Mouse (Mus musculus) forebrain, embryonic 13.5 days (tissue): Measurements from ENCODE around the gene Olfr318. TPM values are rescaled to one million over a fixed set of nuclear protein-coding genes. Genes with fewer than 3 reads are reported as not detected.

ENCODE experiments used
- ATAC-seq: fragments of 200-750 bp; cut with Nextera tagmentation; 2 replicates; pipeline ENCODE4 v1.8.0; 2017
- H3K27ac ChIP-seq: fragments of 300-500 bp; sonication (generic); 2 replicates; pipeline ENCODE4 v1.5.1; 2015; ENCODE audit warnings: inconsistent platforms, mild to moderate bottlenecking, moderate library complexity
- H3K27me3 ChIP-seq: fragments of 300-500 bp; sonication (generic); 2 replicates; pipeline ENCODE4 v1.6.1; 2015; ENCODE audit warnings: mild to moderate bottlenecking, inconsistent platforms
- H3K36me3 ChIP-seq: fragments of 300-500 bp; sonication (generic); 2 replicates; pipeline ENCODE4 v1.6.1; 2015; ENCODE audit warnings: mild to moderate bottlenecking, inconsistent platforms; ENCODE audit not compliant: poor library complexity, severe bottlenecking
- H3K4me1 ChIP-seq: fragments of 300-500 bp; sonication (generic); 2 replicates; pipeline ENCODE4 v1.6.1; 2015; ENCODE audit warnings: inconsistent platforms
- H3K4me2 ChIP-seq: fragments of 300-500 bp; sonication (generic); 2 replicates; pipeline ENCODE4 v1.6.1; 2015; ENCODE audit warnings: inconsistent platforms, mild to moderate bottlenecking, moderate library complexity
- H3K4me3 ChIP-seq: fragments of 300-500 bp; sonication (generic); 2 replicates; pipeline ENCODE4 v1.5.1; 2015; ENCODE audit warnings: mild to moderate bottlenecking, inconsistent platforms
- H3K9ac ChIP-seq: fragments of 300-500 bp; sonication (generic); 2 replicates; pipeline ENCODE4 v1.6.1; 2015; ENCODE audit warnings: mild to moderate bottlenecking, inconsistent platforms
- H3K9me3 ChIP-seq: fragments of 300-500 bp; sonication (generic); replicated peaks from 2 replicates; pipeline ENCODE4 v1.6.1; 2016; ENCODE audit warnings: inconsistent platforms
- WGBS: fragments of 180-500 bp; shearing (Covaris S2); methylation state at CpG from one replicate; pipeline ENCODE4 v1.1.7; 2015; 5-methylcytosine and 5-hydroxymethylcytosine counted together
- polyA plus RNA-seq: library from polyadenylated mRNA; unstranded; fragments of >200 nt; fragmentation: Nextera tagmentation; extraction: Ambion mirVana; gene quantifications from 2 replicates; pipeline ENCODE4 v1.2.1, GENCODE M21; 2015

The Olfr318 gene
- polyA plus RNA-seq, 1 experiment from 2014 or later, result not detected

DNA sequence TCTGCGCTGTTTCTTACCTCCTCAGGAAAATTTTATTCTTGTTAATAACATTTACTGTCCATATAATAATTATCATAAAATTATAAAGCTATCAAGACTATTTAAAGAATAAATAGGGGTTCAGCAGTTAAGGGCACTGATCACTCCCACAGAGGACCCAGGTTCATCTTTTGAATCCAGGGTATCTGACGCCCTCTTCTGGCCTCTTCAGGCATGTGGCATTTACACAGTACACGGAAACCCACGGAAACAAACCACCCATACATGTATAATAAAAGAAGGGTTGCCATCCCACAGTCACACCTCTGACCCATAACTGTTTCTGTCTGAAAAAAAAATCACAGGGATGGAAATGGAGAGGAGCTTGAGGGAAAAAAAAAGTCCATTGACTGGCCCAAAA, 52.0 kb downstream of the Olfr318 start:
- no peaks in the 10 kb centered on the region for H3K9me3 ChIP-seq
- no peak overlapping the region for H3K27ac ChIP-seq
- no peaks in the 10 kb centered on the region for H3K27me3 ChIP-seq
- H3K9ac ChIP-seq, result no peak overlapping the region
- no peak overlapping the region for H3K4me2 ChIP-seq
- H3K4me3 ChIP-seq, result no peak overlapping the region
- ATAC-seq, result no peak
- H3K36me3 ChIP-seq, result no peaks in the 10 kb centered on the region
- H3K4me1 ChIP-seq, result no peaks in the 10 kb centered on the region
- WGBS, result 59% methylated on average over 4 of the region's 4 CpGs

DNA sequence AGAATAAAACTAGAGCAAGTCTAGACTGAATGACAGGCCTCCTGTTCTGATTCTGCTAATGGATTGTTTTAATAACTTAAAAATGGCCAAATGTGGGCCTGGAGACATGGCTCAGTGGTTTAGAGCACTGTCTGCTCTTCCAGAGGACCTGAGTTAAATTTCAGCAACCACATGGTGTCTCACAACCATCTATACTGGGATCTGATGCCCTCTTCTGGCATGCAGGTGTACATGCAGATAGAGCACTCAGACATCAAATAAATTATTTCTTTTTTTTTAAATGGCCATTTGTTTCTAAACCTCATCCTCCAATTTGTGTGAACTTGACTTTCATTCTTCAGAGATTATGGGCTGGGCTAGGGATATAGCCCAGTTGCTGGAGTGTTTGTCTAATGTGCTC, 54.6 kb downstream of the Olfr318 start:
- H3K9ac ChIP-seq, result no peak overlapping the region
- no peaks in the 10 kb centered on the region for H3K9me3 ChIP-seq
- H3K4me3 ChIP-seq, result no peak overlapping the region
- no peaks in the 10 kb centered on the region for H3K27me3 ChIP-seq
- H3K27ac ChIP-seq, result no peak overlapping the region
- H3K4me2 ChIP-seq, result no peak overlapping the region
- no peak for ATAC-seq
- no peaks in the 10 kb centered on the region for H3K4me1 ChIP-seq
- no peaks in the 10 kb centered on the region for H3K36me3 ChIP-seq

Other genes starting within 250 kb of the Olfr318 start
- not detected in 2 replicates for gene Olfr332, start 231.5 kb downstream of the Olfr318 start, polyA plus RNA-seq
- not detected in 2 replicates for gene Olfr331, start 221.4 kb downstream of the Olfr318 start, polyA plus RNA-seq
- gene Olfr330, start 189.2 kb downstream of the Olfr318 start, polyA plus RNA-seq, result not detected in 2 replicates
- not detected in 2 replicates for gene Olfr329-ps, start 177.6 kb downstream of the Olfr318 start, polyA plus RNA-seq
- not detected in 2 replicates for gene Olfr328, start 168.4 kb downstream of the Olfr318 start, polyA plus RNA-seq
- not detected in 2 replicates for gene Olfr224, start 153.5 kb downstream of the Olfr318 start, polyA plus RNA-seq
- not detected in 2 replicates for gene Olfr325, start 146.3 kb downstream of the Olfr318 start, polyA plus RNA-seq
- not detected in 2 replicates for gene Olfr324, start 128.9 kb downstream of the Olfr318 start, polyA plus RNA-seq
- gene 2210407C18Rik, start 107.9 kb downstream of the Olfr318 start, polyA plus RNA-seq, result not detected in 2 replicates
- gene Olfr323, start 93.5 kb downstream of the Olfr318 start, polyA plus RNA-seq, result not detected in 2 replicates
- gene Trim58, start 83.5 kb downstream of the Olfr318 start, polyA plus RNA-seq, result 0.10 TPM in 1 of 2 replicates, not detected in the other
- not detected in 2 replicates for gene Olfr322, start 65.2 kb downstream of the Olfr318 start, polyA plus RNA-seq
- not detected in 2 replicates for gene Olfr320, start 42.9 kb downstream of the Olfr318 start, polyA plus RNA-seq
- gene Olfr319, start 24.9 kb downstream of the Olfr318 start, polyA plus RNA-seq, result not detected in 2 replicates
- gene Olfr317, start 15.2 kb upstream of the Olfr318 start, polyA plus RNA-seq, result 0.09 TPM in 1 of 2 replicates, not detected in the other
- not detected in 2 replicates for gene Olfr316, start 28.7 kb upstream of the Olfr318 start, polyA plus RNA-seq
- not detected in 2 replicates for gene Olfr315, start 49.2 kb upstream of the Olfr318 start, polyA plus RNA-seq
- not detected in 2 replicates for gene Olfr314, start 58.9 kb upstream of the Olfr318 start, polyA plus RNA-seq
- 2.9 and 5.0 TPM in 2 replicates for gene Fam183b, start 77.9 kb upstream of the Olfr318 start, polyA plus RNA-seq
- not detected in 2 replicates for gene Olfr313, start 91.0 kb upstream of the Olfr318 start, polyA plus RNA-seq
- not detected in 2 replicates for gene Olfr312, start 105.2 kb upstream of the Olfr318 start, polyA plus RNA-seq
- not detected in 2 replicates for gene Olfr311, start 115.2 kb upstream of the Olfr318 start, polyA plus RNA-seq
- 14.3 and 18.4 TPM in 2 replicates for gene Gm12258, start 123.1 kb upstream of the Olfr318 start, polyA plus RNA-seq
- gene 2810021J22Rik, start 143.2 kb upstream of the Olfr318 start, polyA plus RNA-seq, result 10.5 and 10.9 TPM in 2 replicates
- gene Zfp39, start 180.2 kb upstream of the Olfr318 start, polyA plus RNA-seq, result 4.8 and 4.9 TPM in 2 replicates
- not detected in 2 replicates for gene Btnl10, start 193.9 kb upstream of the Olfr318 start, polyA plus RNA-seq
- gene Rnf187, start 214.9 kb upstream of the Olfr318 start, polyA plus RNA-seq, result 368 and 373 TPM in 2 replicates
- 315 and 321 TPM in 2 replicates for gene Hist3h2ba, start 224.9 kb upstream of the Olfr318 start, polyA plus RNA-seq
- gene Hist3h2a, start 230.7 kb upstream of the Olfr318 start, polyA plus RNA-seq, result 126 and 132 TPM in 2 replicates
- 0.96 and 1.3 TPM in 2 replicates for gene Trim17, start 230.7 kb upstream of the Olfr318 start, polyA plus RNA-seq